Mouse (Mus musculus) testis, adult 2 months (tissue): ENCODE results near the gene Slc22a5.

ENCODE experiments used
- CTCF ChIP-seq: fragments of 200-500 bp; IDR thresholded peaks from 2 replicates; pipeline ENCODE4 v1.5.1; 2012; ENCODE audit warnings: low read depth, mild to moderate bottlenecking, inconsistent platforms, low read length, moderate library complexity; ENCODE audit not compliant: control insufficient read depth, insufficient read depth, insufficient replicate concordance
- POLR2A ChIP-seq: fragments of 200-500 bp; IDR thresholded peaks from 2 replicates; pipeline ENCODE4 v1.6.1; 2012; ENCODE audit warnings: low read depth, mild to moderate bottlenecking, inconsistent platforms, low read length, moderate library complexity; ENCODE audit not compliant: control insufficient read depth

DNA sequence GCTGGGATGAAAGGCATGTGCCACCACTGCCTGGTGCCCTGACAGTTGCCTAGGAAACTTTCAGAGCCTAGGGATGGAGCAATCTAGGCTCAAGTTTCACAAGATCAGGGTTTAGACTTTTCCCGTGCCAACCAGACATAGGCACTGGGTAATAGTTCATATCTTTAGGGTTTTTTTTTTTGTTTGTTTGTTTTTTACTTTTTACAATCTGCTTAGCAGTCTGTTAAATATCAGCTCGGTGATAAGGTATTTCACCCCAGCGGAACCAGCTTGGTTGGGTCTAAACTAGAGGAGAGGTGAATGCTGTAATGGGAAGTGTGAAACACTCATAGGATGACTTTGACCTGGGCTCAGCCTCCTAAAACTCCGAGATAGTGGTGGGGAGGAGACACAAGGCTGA lies 19.6 kb upstream of the Slc22a5 start:
- no peak for TF ChIP-seq POLR2A
- no peak for TF ChIP-seq CTCF
